Mouse (Mus musculus): ENCODE data around the gene Olfr159. TPM values are rescaled to one million over a fixed set of nuclear protein-coding genes. Genes with fewer than 3 reads are reported as not detected.
"Not testable (repeated sequence)": the region's sequence is repeated elsewhere in the genome, so short reads cannot be mapped to it uniquely, and the experiment has no call there.

Olfr159 gene
- total RNA-seq (2014; rRNA removed), result not detected in 2 replicates
- not detected in 2 replicates for polyA plus RNA-seq (2015; fragmentation: Nextera tagmentation; extraction: Ambion mirVana)

- Histone ChIP-seq H3K4me1 (ENCODE audit: insufficient read depth, low read length) (no peaks in the 10 kb centered on the region), H3K36me3 (ENCODE audit: insufficient read depth, low read length) (no peaks in the 10 kb centered on the region), H3K4me2 (ENCODE audit: low read depth, low read length) (no peak within 1 kb of the TSS), H3K27me3 (ENCODE audit: insufficient read depth, low read length) (no peaks in the 10 kb centered on the region), H3K27ac (no peak within 1 kb of the TSS), H3K9me3 (ENCODE audit: low read length) (no peaks in the 10 kb centered on the region), H3K9ac (replicated peaks; ENCODE audit: low read length) (no peak within 1 kb of the TSS), H3K4me3 (ENCODE audit: low read length) (no peak within 1 kb of the TSS)
- no peak for TF ChIP-seq CTCF (IDR thresholded peaks at IDR 0.05; ENCODE audit: low read depth)
- DNase-seq (ENCODE audit: low spot score) (no peak), ATAC-seq (no peak)
- 77% methylated on average over 6 of the region's 6 CpGs for WGBS
These were observed at the start of gene Olfr159 for GRCm38 (mm10) chr4:43770909-43771308. Gene Olfr159 (minus strand): TSS chr4:43771009.

- Histone ChIP-seq H3K27ac (no peak overlapping the region), H3K9me3 (ENCODE audit: low read length) (no peaks in the 10 kb centered on the region), H3K36me3 (ENCODE audit: insufficient read depth, low read length) (no peaks in the 10 kb centered on the region), H3K4me3 (ENCODE audit: low read length) (no peak overlapping the region), H3K4me1 (ENCODE audit: insufficient read depth, low read length) (no peaks in the 10 kb centered on the region), H3K27me3 (ENCODE audit: insufficient read depth, low read length) (no peaks in the 10 kb centered on the region), H3K9ac (replicated peaks; ENCODE audit: low read length) (no peak overlapping the region), H3K4me2 (ENCODE audit: low read depth, low read length) (no peak overlapping the region)
- WGBS, result 78% methylated on average over 7 of the region's 7 CpGs
- ATAC-seq (no peak), DNase-seq (ENCODE audit: low spot score) (no peak)
- TF ChIP-seq CTCF (IDR thresholded peaks at IDR 0.05; ENCODE audit: low read depth), result no peak
These were observed 28.1 kb upstream of the Olfr159 start for GRCm38 (mm10) chr4:43798936-43799335.

DNA sequence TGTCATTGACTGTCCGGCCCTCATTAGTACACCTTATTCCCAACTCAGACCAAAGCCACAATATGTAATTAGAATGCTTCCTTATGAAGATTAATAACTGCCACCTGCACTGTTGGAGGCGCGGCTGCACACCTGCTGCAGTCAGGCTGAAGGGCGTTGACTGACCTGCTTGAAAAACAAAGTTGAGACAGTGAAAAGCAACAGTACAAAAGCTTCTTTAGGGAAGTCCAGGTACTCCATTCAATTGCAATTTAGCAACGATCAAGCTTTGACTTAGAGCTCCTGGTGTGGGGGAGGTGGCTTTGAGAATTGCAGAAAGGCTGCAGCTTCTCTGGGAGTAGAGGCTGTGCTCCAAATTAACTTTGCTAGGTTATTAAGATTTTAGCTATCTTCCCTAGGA is 25.0 kb upstream of the Olfr159 start:
- not testable (repeated sequence) for H3K27ac ChIP-seq; H3K27me3 ChIP-seq (ENCODE audit: insufficient read depth, low read length); H3K4me2 ChIP-seq (ENCODE audit: low read depth, low read length); DNase-seq (ENCODE audit: low spot score); H3K9me3 ChIP-seq (ENCODE audit: low read length); H3K4me1 ChIP-seq (ENCODE audit: insufficient read depth, low read length); H3K4me3 ChIP-seq (ENCODE audit: low read length); H3K9ac ChIP-seq (replicated peaks; ENCODE audit: low read length); H3K36me3 ChIP-seq (ENCODE audit: insufficient read depth, low read length); ATAC-seq
- 85% methylated on average over 5 of the region's 5 CpGs for WGBS

- H3K4me2 ChIP-seq (ENCODE audit: low read depth, low read length), result no peak overlapping the region
- H3K9ac ChIP-seq (replicated peaks; ENCODE audit: low read length), result no peak overlapping the region
- H3K27ac ChIP-seq, result no peak overlapping the region
- no peak overlapping the region for H3K4me3 ChIP-seq (ENCODE audit: low read length)
- no peak for DNase-seq (ENCODE audit: low spot score)
- no peak for TF ChIP-seq CTCF (IDR thresholded peaks at IDR 0.05; ENCODE audit: low read depth)
- no peaks in the 10 kb centered on the region for H3K36me3 ChIP-seq (ENCODE audit: insufficient read depth, low read length)
- 79% methylated on average over 6 of the region's 6 CpGs for WGBS
- H3K27me3 ChIP-seq (ENCODE audit: insufficient read depth, low read length), result no peaks in the 10 kb centered on the region
- ATAC-seq, result no peak
- no peaks in the 10 kb centered on the region for H3K9me3 ChIP-seq (ENCODE audit: low read length)
- H3K4me1 ChIP-seq (ENCODE audit: insufficient read depth, low read length), result no peaks in the 10 kb centered on the region
These were observed 24.5 kb upstream of the Olfr159 start for GRCm38 (mm10) chr4:43795296-43795695.

GRCm38 (mm10) chr4:43772304-43772703 is 1.5 kb upstream of the Olfr159 start:
- H3K4me2 ChIP-seq (ENCODE audit: low read depth, low read length), result no peak overlapping the region
- no peaks in the 10 kb centered on the region for H3K9me3 ChIP-seq (ENCODE audit: low read length)
- no peak for TF ChIP-seq CTCF (IDR thresholded peaks at IDR 0.05; ENCODE audit: low read depth)
- DNase-seq (ENCODE audit: low spot score) (no peak), ATAC-seq (no peak)
- WGBS, result 41% methylated on average over 2 of the region's 2 CpGs
- no peak overlapping the region for H3K4me3 ChIP-seq (ENCODE audit: low read length)
- no peaks in the 10 kb centered on the region for H3K36me3 ChIP-seq (ENCODE audit: insufficient read depth, low read length)
- H3K27me3 ChIP-seq (ENCODE audit: insufficient read depth, low read length), result no peaks in the 10 kb centered on the region
- no peak overlapping the region for H3K9ac ChIP-seq (replicated peaks; ENCODE audit: low read length)
- H3K27ac ChIP-seq, result no peak overlapping the region
- no peaks in the 10 kb centered on the region for H3K4me1 ChIP-seq (ENCODE audit: insufficient read depth, low read length)

DNA sequence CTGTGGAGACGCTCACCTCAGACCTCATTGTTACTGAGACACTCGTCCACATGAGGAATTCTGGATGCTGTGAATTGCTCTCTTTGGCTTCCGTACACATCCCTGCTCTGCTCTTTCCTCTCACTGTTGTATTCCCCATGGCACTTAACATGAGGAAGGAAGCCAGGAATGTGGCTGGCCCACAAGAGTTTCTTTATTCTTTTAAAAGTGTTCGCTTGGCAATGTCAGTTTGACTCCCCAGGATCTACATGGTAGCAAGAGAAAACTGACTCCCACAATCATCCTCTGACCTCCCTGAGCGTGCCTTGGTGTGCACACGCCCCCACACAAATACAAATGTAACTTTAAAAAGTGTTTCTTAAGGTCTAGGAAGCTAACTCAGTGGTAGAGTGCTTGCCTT is 817 bp upstream of the Olfr159 start:
- Histone ChIP-seq H3K9ac (replicated peaks; ENCODE audit: low read length) (no peak overlapping the region), H3K4me2 (ENCODE audit: low read depth, low read length) (no peak overlapping the region), H3K4me1 (ENCODE audit: insufficient read depth, low read length) (no peaks in the 10 kb centered on the region), H3K4me3 (ENCODE audit: low read length) (no peak overlapping the region), H3K36me3 (ENCODE audit: insufficient read depth, low read length) (no peaks in the 10 kb centered on the region), H3K27me3 (ENCODE audit: insufficient read depth, low read length) (no peaks in the 10 kb centered on the region), H3K27ac (no peak overlapping the region), H3K9me3 (ENCODE audit: low read length) (no peaks in the 10 kb centered on the region)
- no peak for TF ChIP-seq CTCF (IDR thresholded peaks at IDR 0.05; ENCODE audit: low read depth)
- peak; percentile 20 for DNase-seq (ENCODE audit: low spot score)
- 46% methylated on average over 6 of the region's 6 CpGs for WGBS
- no peak for ATAC-seq

- H3K9ac ChIP-seq (replicated peaks; ENCODE audit: low read length), result no peak overlapping the region
- no peak overlapping the region for H3K27ac ChIP-seq
- H3K4me3 ChIP-seq (ENCODE audit: low read length), result no peak overlapping the region
- no peaks in the 10 kb centered on the region for H3K4me1 ChIP-seq (ENCODE audit: insufficient read depth, low read length)
- ATAC-seq (no peak), DNase-seq (ENCODE audit: low spot score) (no peak)
- no peaks in the 10 kb centered on the region for H3K27me3 ChIP-seq (ENCODE audit: insufficient read depth, low read length)
- WGBS, result 97% methylated on average over 2 of the region's 2 CpGs
- TF ChIP-seq CTCF (IDR thresholded peaks at IDR 0.05; ENCODE audit: low read depth), result 0 out of 2 replicates have a peak, but pooled peaks have one; percentile 10
- no peak overlapping the region for H3K4me2 ChIP-seq (ENCODE audit: low read depth, low read length)
- no peaks in the 10 kb centered on the region for H3K36me3 ChIP-seq (ENCODE audit: insufficient read depth, low read length)
- H3K9me3 ChIP-seq (ENCODE audit: low read length), result no peaks in the 10 kb centered on the region
These were observed 1.4 kb downstream of the Olfr159 start for GRCm38 (mm10) chr4:43769374-43769773.

Measured in hindbrain, postnatal 0 days (tissue).